In the genomic region with DNA sequence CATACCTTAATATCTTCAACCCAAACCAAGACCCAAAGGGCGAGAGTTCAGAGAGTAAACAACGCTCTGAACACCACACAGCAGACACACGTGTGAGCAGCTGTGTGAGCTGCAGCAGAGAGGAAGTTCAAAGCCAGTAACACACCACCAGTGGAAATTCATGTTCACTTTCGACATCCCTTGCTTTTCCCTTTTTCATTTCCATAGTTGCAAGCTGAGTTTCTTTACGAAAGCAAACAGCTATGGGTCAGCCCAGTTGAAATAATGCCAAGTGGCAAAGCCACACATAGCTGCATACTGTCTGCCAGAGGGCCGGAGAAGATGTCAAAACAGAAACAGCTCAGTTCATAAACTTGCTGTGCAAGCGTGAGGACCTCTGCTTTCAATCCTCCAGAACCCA, we compare ENCODE assay signal across 19 mouse cellular contexts. TPM values are rescaled to one million over a fixed set of nuclear protein-coding genes. Genes with fewer than 3 reads are reported as not detected.
DNase-seq lines count a peak whose midpoint lies in the region; ATAC-seq lines count a peak whose summit lies in the region.
"Had no signal": no experiment of that assay in that cellular context is flagged by ENCODE, and none has a peak within 500 bp of the region (broad histone marks: within the 10 kb centered on the region; RNA-seq: fewer than 3 reads in every experiment).

No protein-coding gene starts in this region.

- H3K9me3 ChIP-seq in heart, embryonic 10.5 days: no peaks in the 10 kb centered on the region
- H3K9me3 ChIP-seq: G1E; heart, embryonic 15.5 days; liver, embryonic 15.5 days; midbrain, embryonic 15.5 days; neural tube, embryonic 12.5 days had no signal

- no peak overlapping the region for H3K4me3 ChIP-seq in heart, embryonic 10.5 days
- H3K4me3 ChIP-seq: erythroblast, embryonic 14.5 days; heart, embryonic 15.5 days; layer of hippocampus, adult 2 months; liver, embryonic 15.5 days; midbrain, embryonic 15.5 days; neural tube, embryonic 12.5 days had no signal

- no peaks in the 10 kb centered on the region for H3K27me3 ChIP-seq in heart, embryonic 10.5 days (ENCODE audit: insufficient read depth, poor library complexity, severe bottlenecking)
- H3K27me3 ChIP-seq: heart, embryonic 15.5 days; liver, embryonic 15.5 days; midbrain, embryonic 15.5 days; neural tube, embryonic 12.5 days had no signal

- ATAC-seq in granulocyte monocyte progenitor cell, adult 5-6 weeks (replicated peaks; ENCODE audit: poor library complexity, severe bottlenecking): peak; percentile 93
- ATAC-seq: midbrain, embryonic 15.5 days had no signal

- 76% methylated on average over 7 of the region's 7 CpGs for WGBS in heart, embryonic 10.5 days

- DNase-seq in adrenal gland, postnatal 14 days: peak; percentile 22
- DNase-seq in adrenal gland, adult 8-10 months: no peak
- peak; percentile 63 for DNase-seq in 416B (ENCODE audit: low read depth)
- peak; percentile 58 for DNase-seq in lung, postnatal 36 days
- no peak for DNase-seq in cerebellum, adult 9-11 months
- DNase-seq in heart, embryonic 10.5 days (ENCODE audit: low spot score): no peak
- no peak for DNase-seq in layer of hippocampus, adult 8-10 months (ENCODE audit: low spot score in 2 of 2)
- DNase-seq: cerebellum, adult 9-10 months; gastrocnemius, postnatal 14 days; kidney, adult 18-20 months had no signal

- H3K27ac ChIP-seq in heart, embryonic 10.5 days: no peak overlapping the region
- H3K27ac ChIP-seq: heart, embryonic 15.5 days; hindbrain, embryonic 14.5 days; layer of hippocampus, adult 2 months; liver, embryonic 15.5 days; midbrain, embryonic 15.5 days; neural tube, embryonic 12.5 days had no signal

- no peaks in the 10 kb centered on the region for H3K36me3 ChIP-seq in heart, embryonic 10.5 days
- H3K36me3 ChIP-seq: G1E; heart, embryonic 15.5 days; liver, embryonic 15.5 days; midbrain, embryonic 15.5 days; neural tube, embryonic 12.5 days had no signal

- no peaks in the 10 kb centered on the region for H3K4me1 ChIP-seq in heart, embryonic 10.5 days
- H3K4me1 ChIP-seq: heart, embryonic 15.5 days; liver, embryonic 15.5 days; midbrain, embryonic 15.5 days; neural tube, embryonic 12.5 days had no signal

RNA-seq across cellular contexts. Expression of a gene that starts 39.9 kb away (rescaled TPM):
- 8.6 and 9.9 TPM in 2 replicates for total RNA-seq in adrenal gland, postnatal 14 days (2021)
- 1 to 10 TPM; 3.4 to 8.0 (median 5.0) TPM for total RNA-seq in adrenal gland, adult 8-10 months (2022)
- 3.4 and 5.0 TPM in 2 replicates for total RNA-seq in granulocyte monocyte progenitor cell, adult 5-6 weeks (2014; fragmentation: Nextera tagmentation)
- 16.2 and 16.4 TPM in 2 replicates for total RNA-seq in granulocyte monocyte progenitor cell, adult 5-6 weeks (2017)
- polyA plus RNA-seq in heart, embryonic 10.5 days (2016; fragmentation: Nextera tagmentation; extraction: Ambion mirVana): 1.7 and 3.1 TPM in 2 replicates
- total RNA-seq in layer of hippocampus, adult 8-10 months (2022): 1 to 10 TPM; 6.2 to 7.2 (median 6.5) TPM

Comparison
In these comparisons a context has a peak if more than half of its experiments do, and no peak if none do; other contexts are left out.
1. DNase-seq: peak in adrenal gland, postnatal 14 days (single experiment), 416B (single experiment) and lung, postnatal 36 days (single experiment); none in adrenal gland, adult 8-10 months (single experiment), cerebellum, adult 9-11 months (single experiment), heart, embryonic 10.5 days (single experiment) and layer of hippocampus, adult 8-10 months (0 of 2).